Mouse (Mus musculus) skeletal muscle tissue, adult 2 months (tissue): ENCODE results near the gene Heatr4.
"Not testable (repeated sequence)": the region's sequence is repeated elsewhere in the genome, so short reads cannot be mapped to it uniquely, and the experiment has no call there.

ENCODE experiments used
- DNase-seq: peaks from one replicate; pipeline ENCODE4 v3.0.0-alpha.2; 2012; ENCODE audit warnings: low read depth, low spot score

Heatr4 gene

GRCm38 (mm10) chr12:83984752-83985151, at the start of gene Heatr4:
Gene Heatr4 (minus strand): TSS chr12:83984852.
- no peak for DNase-seq

DNA sequence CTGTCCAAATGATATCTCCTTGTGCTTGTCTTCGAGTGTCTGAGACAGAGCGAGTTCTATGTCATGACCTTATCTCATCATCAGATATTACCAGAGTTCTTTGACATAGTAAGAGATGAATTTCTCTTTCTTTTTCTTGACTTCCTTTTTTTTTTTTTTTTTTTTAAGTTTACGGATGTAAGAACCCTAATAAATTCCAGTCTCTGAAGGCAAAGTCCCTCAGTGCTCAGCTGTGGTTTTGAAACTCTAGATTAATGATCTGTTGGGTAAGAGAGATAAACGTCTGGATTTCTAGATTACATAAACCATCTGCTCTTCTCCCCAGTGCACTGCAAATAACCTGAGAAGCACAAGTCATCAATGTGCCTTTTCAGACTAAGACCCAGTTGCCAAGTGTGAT, 49.5 kb upstream of the Heatr4 start:
- no peak for DNase-seq

GRCm38 (mm10) chr12:84033302-84033701, 48.6 kb upstream of the Heatr4 start:
- not testable (repeated sequence) for DNase-seq

GRCm38 (mm10) chr12:84032854-84033253, 48.2 kb upstream of the Heatr4 start:
- no peak for DNase-seq

GRCm38 (mm10) chr12:84030659-84031332, 46.1 kb upstream of the Heatr4 start:
- DNase-seq, result peak; percentile 59

GRCm38 (mm10) chr12:84029043-84029442, 44.4 kb upstream of the Heatr4 start:
- DNase-seq, result not testable (repeated sequence)

- not testable (repeated sequence) for DNase-seq
Observed at GRCm38 (mm10) chr12:84028328-84028727, 43.7 kb upstream of the Heatr4 start.

DNA sequence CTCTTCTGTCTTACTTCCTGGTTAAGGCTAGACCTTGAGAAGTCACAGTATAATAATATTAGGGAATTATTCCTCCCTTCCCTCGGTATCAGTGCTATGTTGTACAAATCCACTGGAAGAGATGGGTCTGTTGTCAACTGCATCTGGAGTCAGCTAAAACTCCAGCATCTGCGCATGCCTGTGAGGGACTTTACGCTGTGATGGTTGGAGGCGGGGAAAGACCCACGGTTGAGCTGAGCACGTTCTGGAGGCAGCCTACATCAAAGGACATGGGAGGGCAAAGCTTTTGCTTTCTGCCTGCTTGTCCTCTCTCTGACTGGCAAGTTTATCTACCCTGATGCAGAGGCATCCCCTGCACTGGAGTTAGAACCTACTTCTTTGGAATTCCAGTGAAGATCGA, 41.2 kb upstream of the Heatr4 start:
- no peak for DNase-seq

DNA sequence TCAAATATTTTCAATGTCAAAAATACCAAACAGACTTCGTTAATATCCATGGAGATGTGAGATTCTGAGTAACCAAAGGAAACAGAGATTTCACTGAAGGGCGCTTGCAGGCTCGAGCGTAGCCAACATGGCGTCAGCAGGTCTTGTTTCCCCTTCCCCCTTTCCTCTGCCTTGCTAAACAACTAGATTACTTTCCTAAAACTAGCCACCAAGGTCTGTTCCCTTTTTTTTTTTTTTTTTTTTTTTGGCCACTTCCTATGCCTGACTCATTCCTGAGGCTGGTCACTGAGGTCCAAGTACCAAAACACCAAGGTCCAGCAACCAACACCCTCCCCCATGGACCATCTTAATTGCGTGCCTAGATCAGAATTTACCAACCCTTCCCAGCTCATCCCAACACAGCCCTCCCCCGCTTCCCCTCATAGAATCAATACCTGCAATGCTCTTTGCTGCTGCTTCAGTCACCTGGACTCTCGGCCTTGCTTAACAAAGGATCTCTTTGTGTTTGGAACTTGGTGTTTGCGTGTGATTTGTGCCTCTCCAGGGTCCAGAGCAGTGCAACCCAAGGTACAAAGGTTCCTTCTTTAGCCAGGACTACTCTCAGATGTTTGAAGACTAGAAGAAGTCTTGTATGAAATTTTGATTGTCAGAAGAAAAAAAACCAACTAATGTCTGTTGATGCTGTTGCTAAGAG, 38.5 kb upstream of the Heatr4 start:
- DNase-seq, result no peak

- DNase-seq, result not testable (repeated sequence)
Observed at GRCm38 (mm10) chr12:84022266-84022665, 37.6 kb upstream of the Heatr4 start.

GRCm38 (mm10) chr12:84020528-84020927, 35.9 kb upstream of the Heatr4 start:
- DNase-seq, result peak; percentile 90

DNA sequence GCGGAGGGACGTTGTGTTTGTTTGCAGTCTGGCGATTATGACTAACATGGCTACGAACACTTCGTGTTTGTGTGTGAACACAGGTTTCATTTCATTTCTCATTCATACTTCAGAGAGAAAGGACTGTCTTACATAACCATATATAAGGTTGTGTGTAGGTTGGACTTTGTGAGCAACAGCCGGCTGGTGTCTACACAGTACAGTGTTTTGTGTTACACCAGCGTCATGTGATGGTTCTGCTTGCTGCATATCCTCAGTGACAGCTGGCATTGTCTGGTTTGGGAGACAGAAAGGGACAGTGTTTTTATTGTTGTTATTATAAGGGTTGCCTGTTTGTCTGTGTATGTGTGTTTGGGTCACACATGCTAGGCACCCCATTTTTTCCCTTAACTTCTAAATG, 29.0 kb upstream of the Heatr4 start:
- DNase-seq, result no peak

- DNase-seq, result no peak
Observed at GRCm38 (mm10) chr12:84013130-84013529, 28.5 kb upstream of the Heatr4 start.

DNA sequence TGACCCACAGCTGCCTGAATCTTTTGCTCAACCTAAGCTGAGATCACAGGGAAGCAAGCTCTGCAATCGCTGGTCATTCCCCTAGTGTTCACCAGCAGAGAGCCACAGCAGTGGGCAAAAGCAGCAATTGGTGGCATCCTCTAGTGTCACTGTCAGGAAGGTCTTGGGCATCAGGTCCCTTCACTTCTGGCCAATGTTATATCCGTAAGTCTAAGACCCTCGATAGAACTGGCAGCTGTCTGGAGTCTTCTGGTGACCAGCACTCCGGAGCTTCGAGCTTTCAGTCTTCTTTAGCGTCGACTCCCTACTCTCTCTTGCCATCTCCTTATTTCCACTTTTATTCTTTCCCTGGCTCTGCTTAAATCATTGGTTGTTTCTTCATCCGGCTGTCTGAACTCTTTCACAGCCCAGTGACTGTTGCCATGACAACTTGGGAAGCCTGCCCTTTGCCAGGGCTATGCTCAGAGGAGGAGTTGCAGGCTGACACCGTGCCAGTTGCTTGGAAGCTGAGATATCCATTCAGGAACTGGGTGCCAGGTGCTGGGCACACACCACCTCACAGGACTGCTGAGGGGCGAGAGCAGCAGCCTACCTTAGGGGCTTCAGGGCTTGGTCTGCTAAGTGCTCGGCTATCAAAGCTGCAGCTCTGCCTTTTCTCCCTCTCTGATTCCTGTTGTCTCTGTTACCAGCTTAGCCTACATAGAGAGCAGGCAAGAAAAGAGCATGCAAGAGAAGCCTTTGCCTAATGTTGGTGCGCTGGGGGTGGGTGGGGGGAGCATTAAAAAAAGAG, 26.8 kb upstream of the Heatr4 start:
- peak; percentile 40 for DNase-seq

DNA sequence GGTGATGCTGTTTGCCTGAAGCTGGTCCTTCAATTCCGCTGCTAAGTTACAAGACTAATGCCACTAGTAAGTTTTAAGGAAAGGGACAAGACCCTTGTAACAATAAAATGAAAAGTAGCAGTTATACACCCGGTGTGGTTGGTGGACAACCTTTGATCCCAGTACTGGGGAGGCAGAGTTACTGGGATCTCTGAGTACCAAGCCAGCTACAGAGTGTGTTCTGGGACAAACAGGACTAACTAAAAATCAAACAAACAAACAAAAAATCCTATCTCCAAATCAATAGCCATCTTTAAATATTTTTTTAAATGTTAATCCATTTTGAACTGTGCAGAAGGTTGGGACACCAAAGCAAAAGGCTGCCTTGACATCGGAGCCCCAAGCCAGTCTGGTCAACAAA, 25.5 kb upstream of the Heatr4 start:
- no peak for DNase-seq

DNA sequence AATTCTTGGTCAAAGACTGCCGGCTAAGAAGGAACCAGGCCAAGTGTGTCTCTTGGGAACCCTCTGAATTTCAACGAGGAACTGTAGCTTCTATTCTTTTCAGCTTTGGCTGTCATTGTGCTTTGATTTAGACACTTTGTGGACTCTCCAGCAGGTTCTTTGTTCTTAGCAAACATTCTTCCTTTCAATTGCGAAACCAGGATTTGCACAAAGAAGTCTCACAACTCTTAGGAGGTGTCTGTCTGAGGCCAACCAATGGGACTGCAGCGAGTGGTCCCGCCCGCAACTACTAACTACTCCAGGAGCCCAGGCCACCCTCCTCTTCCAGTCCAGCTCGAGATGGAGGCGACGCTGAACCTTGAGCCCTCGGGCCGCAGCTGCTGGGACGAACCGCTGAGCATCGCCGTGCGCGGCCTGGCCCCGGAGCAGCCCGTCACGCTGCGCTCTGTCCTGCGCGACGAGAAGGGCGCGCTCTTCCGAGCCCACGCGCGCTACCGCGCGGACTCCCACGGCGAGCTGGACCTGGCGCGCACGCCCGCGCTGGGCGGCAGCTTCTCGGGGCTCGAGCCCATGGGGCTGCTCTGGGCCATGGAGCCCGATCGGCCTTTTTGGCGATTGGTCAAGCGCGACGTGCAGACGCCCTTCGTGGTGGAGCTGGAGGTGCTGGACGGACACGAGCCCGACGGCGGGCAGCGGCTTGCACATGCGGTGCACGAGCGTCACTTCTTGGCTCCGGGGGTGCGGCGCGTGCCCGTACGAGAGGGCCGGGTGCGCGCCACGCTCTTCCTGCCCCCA, 24.7 kb upstream of the Heatr4 start, which contains the start of gene Acot1:
Gene Acot1 (plus strand): TSS at position 320 of the 795 bp plus-strand sequence.
- DNase-seq, result peak; percentile 56

DNA sequence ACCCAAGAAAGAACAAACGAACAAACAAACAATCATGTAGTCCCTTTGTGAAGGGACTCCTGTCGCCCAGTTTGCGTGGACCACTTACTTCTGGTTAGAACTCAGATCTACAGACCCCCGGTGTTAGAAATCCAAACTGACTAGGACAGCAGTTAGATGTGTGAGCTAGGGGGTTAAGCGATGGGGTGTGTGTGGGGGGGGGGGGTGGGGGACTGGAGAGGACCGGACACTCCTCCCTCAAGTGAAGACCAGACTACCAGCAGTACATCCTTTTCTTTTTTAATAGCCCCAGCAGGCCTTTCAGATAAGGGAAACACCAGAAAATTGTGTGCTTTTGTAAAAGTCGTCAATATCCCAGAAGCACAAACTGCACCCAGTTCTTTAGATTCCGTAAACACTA, 24.1 kb upstream of the Heatr4 start:
- no peak for DNase-seq

GRCm38 (mm10) chr12:84008251-84008650, 23.6 kb upstream of the Heatr4 start:
- DNase-seq, result no peak

DNA sequence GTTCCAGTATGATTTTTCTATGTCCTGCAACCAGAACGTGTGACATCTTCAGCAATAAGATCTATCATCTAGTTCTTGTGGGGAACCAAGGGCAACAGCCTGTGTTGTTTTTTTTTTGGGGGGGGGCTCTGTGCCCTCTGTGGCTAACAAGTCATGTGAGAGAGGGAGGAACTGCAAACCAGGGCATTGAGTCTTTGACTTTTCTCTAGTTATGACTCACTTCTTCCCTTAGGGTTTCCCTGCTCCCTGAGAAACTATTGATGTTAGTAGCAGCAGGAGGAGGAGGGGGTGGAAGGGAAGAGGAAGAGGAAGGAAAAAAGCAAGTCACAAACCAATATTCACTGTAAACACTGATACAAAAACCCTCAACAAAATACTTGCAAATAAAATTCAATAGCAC, 19.2 kb upstream of the Heatr4 start:
- DNase-seq, result no peak

DNA sequence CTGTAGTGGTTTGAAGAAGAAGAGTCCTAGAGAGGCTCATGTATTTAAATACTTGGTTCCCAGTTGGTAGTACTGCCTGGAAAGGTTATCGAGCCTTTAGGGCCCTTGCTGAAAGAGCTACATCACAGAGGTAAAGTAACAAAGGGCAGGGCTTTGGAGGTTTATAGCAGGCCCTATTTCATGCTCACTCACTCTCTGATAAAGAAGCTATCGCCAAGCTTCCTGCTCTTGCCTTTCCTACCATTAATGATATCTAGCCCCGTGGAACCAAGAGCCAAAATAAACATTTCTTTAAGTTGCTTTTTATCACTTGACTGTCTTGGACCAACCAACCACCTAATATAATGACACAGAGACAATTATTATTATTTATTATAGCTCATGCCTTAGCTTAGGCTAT, 15.8 kb upstream of the Heatr4 start:
- DNase-seq, result no peak

GRCm38 (mm10) chr12:83999237-83999636, 14.6 kb upstream of the Heatr4 start:
- peak; percentile 71 for DNase-seq
